Mouse (Mus musculus) layer of hippocampus, postnatal 14 days (tissue): Measurements from ENCODE around the gene Zfp326. TPM values are rescaled to one million over a fixed set of nuclear protein-coding genes. Genes with fewer than 3 reads are reported as not detected.
A peak's percentile ranks its signal among the peaks of the same experiment; 100 is the strongest.

Experiments
- DNase-seq, 2 experiments: peaks; one replicate each; pipeline ENCODE4 v3.0.0; 2021 to 2022; ENCODE audit warnings: low spot score in 2 of 2, mixed read lengths in 1 of 2
- long read RNA-seq, 2 experiments: library from polyadenylated mRNA; stranded (forward); transcript quantifications; one replicate each; pipeline ENCODE4 v2.0.0; 2021
- total RNA-seq, 2 experiments: library from RNA; stranded (reverse); gene quantifications; 2 replicates each; pipeline ENCODE4 v1.2.3; 2021

Zfp326 gene
- total RNA-seq = 10 to 100 TPM; 34.9 to 38.6 TPM
- long read RNA-seq, experiment 1, partial matches to known transcripts = 0 of 3 reads
- long read RNA-seq, experiment 1, other reads (novel, unspliced or antisense) = 2 of 3 reads
- long read RNA-seq, experiment 2, partial matches to known transcripts = 1 of 5 reads
- long read RNA-seq, experiment 2, other reads (novel, unspliced or antisense) = 4 of 5 reads

GRCm38 (mm10) chr5:105876068-105876924 lies at the start of gene Zfp326:
Gene Zfp326, plus strand, starts transcription at chr5:105876565.
- DNase-seq = peak; percentile 80 to 84

GRCm38 (mm10) chr5:105826916-105827510 lies 49.4 kb upstream of the Zfp326 start:
- DNase-seq = no peak

- DNase-seq = no peak
These were observed 48.3 kb upstream of the Zfp326 start for GRCm38 (mm10) chr5:105828050-105828449.

- DNase-seq = no peak
These were observed 47.3 kb upstream of the Zfp326 start for GRCm38 (mm10) chr5:105829008-105829586.

- no peak for DNase-seq
These were observed 44.2 kb upstream of the Zfp326 start for GRCm38 (mm10) chr5:105832140-105832539.

GRCm38 (mm10) chr5:105833923-105834322 lies 42.4 kb upstream of the Zfp326 start:
- DNase-seq = no peak

- DNase-seq = no peak
These were observed 40.4 kb upstream of the Zfp326 start for GRCm38 (mm10) chr5:105836006-105836405.

GRCm38 (mm10) chr5:105839740-105840310 lies 36.5 kb upstream of the Zfp326 start:
- DNase-seq = no peak

GRCm38 (mm10) chr5:105844044-105844753 lies 32.2 kb upstream of the Zfp326 start:
- DNase-seq = no peak

GRCm38 (mm10) chr5:105845041-105845440 lies 31.3 kb upstream of the Zfp326 start:
- DNase-seq = no peak

GRCm38 (mm10) chr5:105847726-105848125 lies 28.6 kb upstream of the Zfp326 start:
- no peak for DNase-seq

- DNase-seq = no peak
These were observed 27.1 kb upstream of the Zfp326 start for GRCm38 (mm10) chr5:105849222-105849621.

- DNase-seq = no peak
These were observed 26.7 kb upstream of the Zfp326 start for GRCm38 (mm10) chr5:105849643-105850042.

- no peak for DNase-seq
These were observed 23.1 kb upstream of the Zfp326 start for GRCm38 (mm10) chr5:105853271-105853670.

GRCm38 (mm10) chr5:105857486-105857885 lies 18.9 kb upstream of the Zfp326 start:
- no peak for DNase-seq

- no peak for DNase-seq
These were observed 17.3 kb upstream of the Zfp326 start for GRCm38 (mm10) chr5:105858754-105859694.

- no peak for DNase-seq
These were observed 16.5 kb upstream of the Zfp326 start for GRCm38 (mm10) chr5:105859716-105860460.

GRCm38 (mm10) chr5:105860461-105860835 lies 15.9 kb upstream of the Zfp326 start:
- no peak for DNase-seq

- DNase-seq = no peak
These were observed 14.7 kb upstream of the Zfp326 start for GRCm38 (mm10) chr5:105861616-105862015.
